Mouse (Mus musculus) monocyte, adult 5-6 weeks (primary cell): ENCODE measurements around the gene Vmn1r173. TPM values are rescaled to one million over a fixed set of nuclear protein-coding genes. Genes with fewer than 3 reads are reported as not detected.
"Not testable (repeated sequence)": the region's sequence is repeated elsewhere in the genome, so short reads cannot be mapped to it uniquely, and the experiment has no call there.

Experiments used
- ATAC-seq: fragments of 153-309, 156-312 bp; replicated peaks from 2 replicates; pipeline ENCODE4 v1.8.0; 2017; ENCODE audit warnings: mild to moderate bottlenecking; ENCODE audit not compliant: low TSS enrichment, insufficient number of reproducible peaks, severe bottlenecking, poor library complexity, low FRiP score
- total RNA-seq: library from RNA; stranded (forward); fragments of 200-1000, 200-491, 200-594 nt; gene quantifications from 3 replicates; pipeline ENCODE4 v1.2.3, GENCODE M21; 2017

The Vmn1r173 gene
- not detected in 3 replicates for total RNA-seq

- not testable (repeated sequence) for ATAC-seq
Measured at GRCm38 (mm10) chr7:23700403-23700802, at the start of gene Vmn1r173. Gene Vmn1r173 (plus strand): TSS chr7:23700703.

GRCm38 (mm10) chr7:23658016-23658415 lies 42.5 kb upstream of the Vmn1r173 start, which contains the start of gene Vmn1r172:
Gene Vmn1r172 (plus strand): TSS chr7:23658316.
- ATAC-seq = no peak

- ATAC-seq = not testable (repeated sequence)
Measured at GRCm38 (mm10) chr7:23751970-23752369, 51.5 kb downstream of the Vmn1r173 start, which contains the start of gene Vmn1r174. Gene Vmn1r174 (plus strand): TSS chr7:23752270.

Other genes with a start within 250 kb of the Vmn1r173 start
- 0.32 TPM in 1 of 3 replicates, not detected in the others for gene Vmn1r167, start 193.5 kb upstream of the Vmn1r173 start, total RNA-seq
- not detected in 3 replicates for gene Vmn1r168, start 161.0 kb upstream of the Vmn1r173 start, total RNA-seq
- gene Vmn1r169, start 125.2 kb upstream of the Vmn1r173 start, total RNA-seq = not detected in 3 replicates
- gene Vmn1r170, start 94.5 kb upstream of the Vmn1r173 start, total RNA-seq = not detected in 3 replicates
- 0.39 TPM in 1 of 3 replicates, not detected in the others for gene Vmn1r171, start 70.0 kb upstream of the Vmn1r173 start, total RNA-seq
- gene Vmn1r172, start 42.4 kb upstream of the Vmn1r173 start, total RNA-seq = not detected in 3 replicates
- gene Vmn1r174, start 51.6 kb downstream of the Vmn1r173 start, total RNA-seq = not detected in 3 replicates
- not detected in 3 replicates for gene Vmn1r175, start 109.9 kb downstream of the Vmn1r173 start, total RNA-seq
- not detected in 3 replicates for gene Vmn1r176, start 136.7 kb downstream of the Vmn1r173 start, total RNA-seq
- gene Vmn1r177, start 165.7 kb downstream of the Vmn1r173 start, total RNA-seq = not detected in 3 replicates
- gene Vmn1r178, start 191.3 kb downstream of the Vmn1r173 start, total RNA-seq = not detected in 3 replicates
- gene Vmn1r179, start 226.3 kb downstream of the Vmn1r173 start, total RNA-seq = not detected in 3 replicates
- not detected in 3 replicates for gene Vmn1r180, start 249.9 kb downstream of the Vmn1r173 start, total RNA-seq